8 mouse cellular contexts compared by ENCODE assay signal in the genomic region with DNA sequence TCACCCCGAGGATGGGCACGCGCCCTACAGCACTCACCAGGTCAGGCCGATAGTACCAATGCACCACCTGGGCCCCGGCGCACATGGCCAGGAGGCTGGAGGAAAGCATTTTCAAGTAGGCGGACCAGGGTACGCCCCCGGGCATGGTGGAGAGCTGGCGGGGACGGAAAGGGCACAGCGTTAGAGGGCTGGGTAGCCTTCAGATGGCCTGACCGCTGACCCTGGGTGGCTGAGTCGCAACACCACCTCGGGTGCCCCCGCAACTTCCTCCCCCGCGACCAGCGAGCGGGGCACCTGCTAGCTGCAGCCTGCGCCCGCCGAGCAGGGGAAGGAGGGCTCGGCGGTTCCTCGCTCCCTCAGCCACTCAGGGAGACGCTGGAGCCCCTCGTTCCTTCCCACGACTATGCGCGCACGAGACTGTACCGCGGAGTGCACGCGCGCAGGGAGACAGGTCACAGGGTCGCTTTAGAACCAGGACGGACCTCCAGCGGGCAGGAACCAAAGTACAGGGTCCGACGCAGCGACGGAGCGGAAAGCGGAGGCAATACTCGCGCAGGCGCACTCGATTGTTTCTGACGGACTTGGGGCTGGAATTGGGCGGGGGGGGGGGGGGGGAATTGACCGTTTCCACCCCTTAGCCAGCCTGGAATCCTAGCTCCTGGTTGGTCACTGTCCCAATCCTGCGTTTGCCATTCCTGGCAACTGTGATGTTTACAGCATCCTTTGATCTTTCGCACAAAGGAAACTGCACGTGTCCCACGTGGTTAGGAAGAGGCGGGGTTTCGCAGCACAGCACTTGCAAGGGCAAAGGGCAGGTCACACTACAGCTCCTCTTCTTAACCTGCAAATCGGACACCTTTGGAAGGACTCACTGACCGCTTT. TPM values are rescaled to one million over a fixed set of nuclear protein-coding genes. Genes with fewer than 3 reads are reported as not detected.
DNase-seq lines count a peak whose midpoint lies in the region; ATAC-seq and TF ChIP-seq lines count a peak whose summit lies in the region.

Gene 1190007I07Rik, minus strand, starts transcription at position 558 of the 882 bp plus-strand sequence.

- peak; percentile 92 for ATAC-seq in forebrain, postnatal 0 days
- ATAC-seq in lung, embryonic 15.5 days (ENCODE audit: borderline replicate concordance, extremely low read depth, low FRiP score, low TSS enrichment) = peak; percentile 91

- peak within 1 kb of the TSS; percentile 71 to 97 for H3K4me3 ChIP-seq in MEL (ENCODE audit: control insufficient read depth in 1 of 2, insufficient read depth in 1 of 2, low read depth in 2 of 2, low read length in 2 of 2)
- peak within 1 kb of the TSS; percentile 58 for H3K4me3 ChIP-seq in cerebellum, adult 2 months (replicated peaks; ENCODE audit: insufficient read depth, low read depth, low read length)
- peak within 1 kb of the TSS; percentile 53 for H3K4me3 ChIP-seq in forebrain, postnatal 0 days (ENCODE audit: low read depth, low read length)
- peak within 1 kb of the TSS; percentile 85 for H3K4me3 ChIP-seq in lung, embryonic 15.5 days

- no peak for TF ChIP-seq RAD21 in MEL (IDR thresholded peaks at IDR 0.05; ENCODE audit: low read depth, low read length)

- no peaks in the 10 kb centered on the region for H3K9me3 ChIP-seq in MEL (replicated peaks; ENCODE audit: insufficient read depth, low read length)
- H3K9me3 ChIP-seq in forebrain, postnatal 0 days (ENCODE audit: low read length) = no peaks in the 10 kb centered on the region
- H3K9me3 ChIP-seq in lung, embryonic 15.5 days = no peaks in the 10 kb centered on the region

- peak within 1 kb of the TSS; percentile 74 for H3K9ac ChIP-seq in MEL (ENCODE audit: control insufficient read depth, low read depth, low read length, poor library complexity, severe bottlenecking)
- H3K9ac ChIP-seq in forebrain, postnatal 0 days = peak within 1 kb of the TSS; percentile 86
- peak within 1 kb of the TSS; percentile 85 for H3K9ac ChIP-seq in lung, embryonic 15.5 days

- H3K4me2 ChIP-seq in forebrain, postnatal 0 days (ENCODE audit: low read depth) = peak within 1 kb of the TSS; percentile 65
- peak within 1 kb of the TSS; percentile 71 for H3K4me2 ChIP-seq in lung, embryonic 15.5 days

- H3K27ac ChIP-seq in MEL (ENCODE audit: control insufficient read depth, low read depth, low read length) = peak within 1 kb of the TSS; percentile 20; the same call in 1 of the 2 replicates
- H3K27ac ChIP-seq in cerebellum, adult 2 months (ENCODE audit: insufficient read depth, low read length) = peak within 1 kb of the TSS; percentile 77
- H3K27ac ChIP-seq in forebrain, postnatal 0 days (ENCODE audit: low read depth, low read length) = peak within 1 kb of the TSS; percentile 86
- peak within 1 kb of the TSS; percentile 88 for H3K27ac ChIP-seq in lung, embryonic 15.5 days

- H3K79me2 ChIP-seq in MEL (ENCODE audit: control insufficient read depth, insufficient read depth, low read length, poor library complexity) = peaks cover 5% of the 10 kb centered on the region; the same call in 1 of the 2 replicates

- under 1% methylated on average over 57 of the region's 61 CpGs for WGBS in cerebellum, adult 2 months
- WGBS in forebrain, postnatal 0 days = 3% methylated on average over 58 of the region's 61 CpGs
- WGBS in lung, embryonic 15.5 days = under 1% methylated on average over 61 of the region's 61 CpGs

- H3K4me1 ChIP-seq in MEL (ENCODE audit: control insufficient read depth in 1 of 2, insufficient read depth in 2 of 2, low read length in 2 of 2) = peaks cover 0 to 3% of the 10 kb centered on the region in 2 experiments; a peak in 2 of 4 replicates
- no peaks in the 10 kb centered on the region for H3K4me1 ChIP-seq in cerebellum, adult 2 months (ENCODE audit: control insufficient read depth, insufficient read depth, low read length)
- H3K4me1 ChIP-seq in forebrain, postnatal 0 days (ENCODE audit: insufficient read depth) = peaks cover 10% of the 10 kb centered on the region; the same call in 1 of the 2 replicates
- peaks cover 4% of the 10 kb centered on the region; the same call in 1 of the 2 replicates for H3K4me1 ChIP-seq in lung, embryonic 15.5 days

- peak; percentile 40 to 70; a peak in 3 of 4 replicates for TF ChIP-seq POLR2A in MEL (IDR thresholded peaks at IDR 0.05; ENCODE audit: control insufficient read depth in 1 of 2, insufficient read depth in 1 of 2, low read depth in 1 of 2, low read length in 2 of 2, poor library complexity in 1 of 2)
- TF ChIP-seq POLR2A in cerebellum, adult 2 months (IDR thresholded peaks at IDR 0.05; ENCODE audit: borderline replicate concordance, insufficient read depth, low read length) = peak; percentile 59; the same call in 1 of the 2 replicates

- TF ChIP-seq EP300 in MEL (IDR thresholded peaks at IDR 0.05; ENCODE audit: low read depth in 1 of 2, low read length in 2 of 2) = no peak

- TF ChIP-seq CTCF in MEL (IDR thresholded peaks at IDR 0.05 in 2 of 3, conservative IDR thresholded peaks at IDR 0.05 in 1 of 3; ENCODE audit: control insufficient read depth in 1 of 3, insufficient read depth in 1 of 3, low read depth in 2 of 3, low read length in 3 of 3, poor library complexity in 1 of 3, severe bottlenecking in 1 of 3) = no peak
- no peak for TF ChIP-seq CTCF in cerebellum, adult 2 months (IDR thresholded peaks at IDR 0.05; ENCODE audit: borderline replicate concordance, insufficient read depth, low read depth, low read length)
- peak; percentile 51 for TF ChIP-seq CTCF in forebrain, postnatal 0 days (IDR thresholded peaks at IDR 0.05; ENCODE audit: low read depth)

- no peaks in the 10 kb centered on the region for H3K36me3 ChIP-seq in MEL (ENCODE audit: control insufficient read depth in 1 of 2, insufficient read depth in 2 of 2, low read length in 2 of 2)
- H3K36me3 ChIP-seq in forebrain, postnatal 0 days (ENCODE audit: insufficient read depth) = no peaks in the 10 kb centered on the region
- H3K36me3 ChIP-seq in lung, embryonic 15.5 days = no peaks in the 10 kb centered on the region

- H3K27me3 ChIP-seq in MEL (ENCODE audit: control insufficient read depth in 1 of 2, insufficient read depth in 2 of 2, low read length in 2 of 2) = no peaks in the 10 kb centered on the region; a peak in 1 of 4 replicates
- H3K27me3 ChIP-seq in cerebellum, adult 2 months (ENCODE audit: control insufficient read depth, insufficient read depth, low read length) = no peaks in the 10 kb centered on the region
- no peaks in the 10 kb centered on the region for H3K27me3 ChIP-seq in forebrain, postnatal 0 days (ENCODE audit: insufficient read depth, low read length)
- H3K27me3 ChIP-seq in lung, embryonic 15.5 days = no peaks in the 10 kb centered on the region

- DNase-seq in MEL (ENCODE audit: low read depth, low spot score) = peak; percentile 87
- DNase-seq in cerebellum, adult 2 months = peak; percentile 91 to 93
- DNase-seq in forebrain, postnatal 0 days = peak; percentile 96
- peak; percentile 94 for DNase-seq in heart, postnatal 4 days
- DNase-seq in layer of hippocampus, adult 8-10 months (ENCODE audit: low spot score in 2 of 2) = peak; percentile 75 to 87
- DNase-seq in ovary, adult 18-20 months (ENCODE audit: low spot score) = peak; percentile 83
- DNase-seq in thymus, postnatal 0 days (ENCODE audit: low spot score) = peak; percentile 91

TF ChIP-seq in MEL, 35 proteins besides CTCF, POLR2A, EP300 and RAD21:
- TF ChIP-seq KAT2A (conservative IDR thresholded peaks at IDR 0.05; ENCODE audit: low read depth, low read length) (no peak), USF2 (IDR thresholded peaks at IDR 0.05; ENCODE audit: borderline replicate concordance in 1 of 2, insufficient read depth in 1 of 2, low read depth in 1 of 2, low read length in 2 of 2) (peak in 1 of 2 experiments; percentile 50; a peak in 1 of 4 replicates), HCFC1 (IDR thresholded peaks at IDR 0.05; ENCODE audit: low read depth, low read length) (peak; percentile 43; the same call in 1 of the 2 replicates), MYC (IDR thresholded peaks at IDR 0.05; ENCODE audit: low read depth, low read length) (peak; percentile 87), UBTF (IDR thresholded peaks at IDR 0.05; ENCODE audit: borderline replicate concordance, insufficient read depth, low read depth, low read length) (0 out of 2 replicates have a peak, but pooled peaks have one; percentile 40), CHD2 (IDR thresholded peaks at IDR 0.05; ENCODE audit: low read length) (no peak), NRF1 (IDR thresholded peaks at IDR 0.05; ENCODE audit: insufficient read depth, low read depth, low read length, poor library complexity, severe bottlenecking) (peak; percentile 69), NELFE (IDR thresholded peaks at IDR 0.05; ENCODE audit: low read depth, low read length) (peak; percentile 47; the same call in 1 of the 2 replicates), BHLHE40 (IDR thresholded peaks at IDR 0.05; ENCODE audit: borderline replicate concordance, low read depth, low read length) (peak; percentile 83), E2F4 (IDR thresholded peaks at IDR 0.05; ENCODE audit: borderline replicate concordance, low read depth, low read length) (no peak), USF1 (IDR thresholded peaks at IDR 0.05; ENCODE audit: low read depth, low read length) (peak; percentile 90), MXI1 (IDR thresholded peaks at IDR 0.05; ENCODE audit: low read depth, low read length) (peak; percentile 87), CHD1 (IDR thresholded peaks at IDR 0.05; ENCODE audit: low read depth, low read length) (no peak; the same call in 1 of the 2 replicates), SIN3A (IDR thresholded peaks at IDR 0.05; ENCODE audit: low read length) (peak; percentile 63), MYB (IDR thresholded peaks at IDR 0.05; ENCODE audit: low read depth, low read length) (no peak), MAX (IDR thresholded peaks at IDR 0.05; ENCODE audit: low read length) (peak; percentile 94)

RNA-seq across cellular contexts. Expression of gene 1190007I07Rik, which starts in this region (rescaled TPM):
- 29.0 and 33.1 TPM in 2 replicates for total RNA-seq in MEL (2012; rRNA removed)
- 100 to 1,000 TPM in 1 of 2 experiments, 10 to 100 TPM in 1; 49.7 to 823 TPM for polyA plus RNA-seq in MEL (2012; ENCODE audit: insufficient read depth in 1 of 2, insufficient read length in 2 of 2, low read depth in 1 of 2, low replicate concordance in 2 of 2, missing spikeins in 1 of 2)
- polyA plus RNA-seq in cerebellum, adult 2 months (2012; rRNA removed) = 34.6 and 39.1 TPM in 2 replicates
- 21.0 and 28.7 TPM in 2 replicates for total RNA-seq in forebrain, postnatal 0 days (2014; rRNA removed)
- polyA plus RNA-seq in forebrain, postnatal 0 days (2015; fragmentation: Nextera tagmentation; extraction: Ambion mirVana) = 29.4 and 29.8 TPM in 2 replicates
- 10 to 100 TPM; 18.6 to 21.7 TPM for total RNA-seq in heart, postnatal 4 days (2021)
- 10 to 100 TPM; 19.7 to 22.4 (median 19.7) TPM for total RNA-seq in layer of hippocampus, adult 8-10 months (2022)
- polyA plus RNA-seq in lung, embryonic 15.5 days (2015; fragmentation: Nextera tagmentation; extraction: Ambion mirVana) = 34.3 and 40.5 TPM in 2 replicates
- polyA plus RNA-seq in thymus, postnatal 0 days (2015; fragmentation: Nextera tagmentation; extraction: Ambion mirVana) = 86.1 and 87.7 TPM in 2 replicates

Comparison
In these comparisons a context has a peak if more than half of its experiments do, and no peak if none do; other contexts are left out.
1. Peak in every context shown above with its lines: DNase-seq, ATAC-seq, H3K4me3 ChIP-seq and H3K27ac ChIP-seq.
2. H3K27ac ChIP-seq: peak in every context shown above with its lines; median percentile 88 in lung, embryonic 15.5 days; 86 in forebrain, postnatal 0 days; 77 in cerebellum, adult 2 months; 20 in MEL.